Mouse (Mus musculus) liver, embryonic 13.5 days (tissue): ENCODE data around the gene Chmp5. TPM values are rescaled to one million over a fixed set of nuclear protein-coding genes. Genes with fewer than 3 reads are reported as not detected.

Experiments used
- ATAC-seq: fragments of 200-750 bp; cut with Nextera tagmentation; 2 replicates; pipeline ENCODE4 v1.8.0; 2017; ENCODE audit warnings: low read depth, mild to moderate bottlenecking, moderate number of reproducible peaks, moderate library complexity
- DNase-seq: peaks from one replicate; pipeline ENCODE4 v3.0.0; 2022
- H3K27ac ChIP-seq: fragments of 300-500 bp; sonication (generic); 2 replicates; pipeline ENCODE4 v1.5.1; 2015; ENCODE audit warnings: moderate library complexity, mild to moderate bottlenecking, inconsistent platforms
- H3K27me3 ChIP-seq: fragments of 300-500 bp; sonication (generic); 2 replicates; pipeline ENCODE4 v1.6.1; 2015; ENCODE audit warnings: mild to moderate bottlenecking, inconsistent platforms
- H3K36me3 ChIP-seq: fragments of 300-500 bp; sonication (generic); 2 replicates; pipeline ENCODE4 v1.6.1; 2015; ENCODE audit warnings: mild to moderate bottlenecking, inconsistent platforms
- H3K4me1 ChIP-seq: fragments of 300-500 bp; sonication (generic); replicated peaks from 2 replicates; pipeline ENCODE4 v1.6.1; 2015; ENCODE audit warnings: inconsistent platforms
- H3K4me2 ChIP-seq: fragments of 300-500 bp; sonication (generic); 2 replicates; pipeline ENCODE4 v1.6.1; 2015; ENCODE audit warnings: inconsistent platforms, mild to moderate bottlenecking, moderate library complexity
- H3K4me3 ChIP-seq: fragments of 300-500 bp; sonication (generic); replicated peaks from 2 replicates; pipeline ENCODE4 v1.5.1; 2015; ENCODE audit warnings: mild to moderate bottlenecking, inconsistent platforms
- H3K9ac ChIP-seq: fragments of 300-500 bp; sonication (generic); 2 replicates; pipeline ENCODE4 v1.6.1; 2015; ENCODE audit warnings: mild to moderate bottlenecking, inconsistent platforms
- H3K9me3 ChIP-seq: fragments of 300-500 bp; sonication (generic); replicated peaks from 2 replicates; pipeline ENCODE4 v1.6.1; 2016; ENCODE audit warnings: inconsistent platforms
- WGBS: fragments of 180-500 bp; shearing (Covaris S2); methylation state at CpG from one replicate; pipeline ENCODE4 v1.1.7; 2015; ENCODE audit not compliant: insufficient replicate concordance; 5-methylcytosine and 5-hydroxymethylcytosine counted together
- polyA plus RNA-seq: library from polyadenylated mRNA; unstranded; fragments of >200 nt; fragmentation: Nextera tagmentation; extraction: Ambion mirVana; gene quantifications from 2 replicates; pipeline ENCODE4 v1.2.1, GENCODE M21; 2015

The Chmp5 gene
- polyA plus RNA-seq, 1 experiment from 2014 or later = 48.7 TPM

DNA sequence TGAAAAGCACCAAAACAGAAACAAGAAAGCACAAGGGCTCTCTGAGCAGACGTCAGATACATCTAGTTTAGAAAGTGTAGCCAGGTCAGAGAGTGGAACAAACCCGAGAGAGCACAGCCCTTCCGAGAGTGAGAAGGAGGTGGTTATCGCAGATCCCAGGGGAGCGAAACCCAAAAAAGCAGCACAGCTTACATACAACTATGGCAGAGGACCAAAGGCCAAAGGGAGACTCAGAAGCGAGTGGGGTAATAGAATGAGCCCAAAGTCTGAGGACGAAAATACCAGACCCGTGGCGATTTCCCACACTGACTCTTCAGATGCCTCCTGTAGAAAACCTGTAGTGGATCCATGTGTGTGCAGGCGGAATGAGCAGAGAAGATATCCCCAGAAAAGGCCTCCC lies 28.4 kb downstream of the Chmp5 start:
- H3K4me3 ChIP-seq = no peak overlapping the region
- H3K4me2 ChIP-seq = no peak overlapping the region
- 87% methylated on average over 10 of the region's 10 CpGs for WGBS
- DNase-seq = no peak
- H3K27ac ChIP-seq = no peak overlapping the region
- H3K27me3 ChIP-seq = no peaks in the 10 kb centered on the region
- no peak overlapping the region; the same call in 1 of the 2 replicates for H3K9ac ChIP-seq
- no peaks in the 10 kb centered on the region for H3K9me3 ChIP-seq
- no peak for ATAC-seq
- peaks cover 79% of the 10 kb centered on the region for H3K36me3 ChIP-seq
- peaks cover 47% of the 10 kb centered on the region for H3K4me1 ChIP-seq

DNA sequence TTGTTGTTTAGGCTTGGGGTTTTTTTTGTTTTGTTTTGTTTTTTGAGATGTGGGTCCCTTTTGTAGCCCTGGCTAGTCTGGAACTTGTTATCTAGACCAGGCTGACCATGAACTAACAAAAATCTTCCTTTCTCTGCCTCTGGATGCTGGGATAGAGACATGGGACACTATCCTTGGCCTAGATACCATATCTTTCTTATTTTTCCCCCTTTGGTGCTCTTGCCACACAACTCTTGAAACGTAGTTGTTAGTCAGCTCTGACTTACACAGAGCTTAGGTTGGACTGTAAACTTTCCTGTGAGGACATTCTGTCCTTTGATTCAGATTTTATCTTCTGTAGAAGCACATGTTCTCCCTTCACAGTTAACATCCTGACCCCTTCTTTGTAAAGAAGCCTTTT lies 31.2 kb downstream of the Chmp5 start:
- no peak overlapping the region for H3K4me2 ChIP-seq
- H3K9ac ChIP-seq = no peak overlapping the region
- peaks cover 27% of the 10 kb centered on the region for H3K4me1 ChIP-seq
- no peak for DNase-seq
- no peak for ATAC-seq
- no peaks in the 10 kb centered on the region for H3K27me3 ChIP-seq
- peaks cover 89% of the 10 kb centered on the region for H3K36me3 ChIP-seq
- WGBS = 93% methylated on average over 1 of the region's 1 CpGs
- no peak overlapping the region for H3K4me3 ChIP-seq
- H3K9me3 ChIP-seq = no peaks in the 10 kb centered on the region
- H3K27ac ChIP-seq = no peak overlapping the region

DNA sequence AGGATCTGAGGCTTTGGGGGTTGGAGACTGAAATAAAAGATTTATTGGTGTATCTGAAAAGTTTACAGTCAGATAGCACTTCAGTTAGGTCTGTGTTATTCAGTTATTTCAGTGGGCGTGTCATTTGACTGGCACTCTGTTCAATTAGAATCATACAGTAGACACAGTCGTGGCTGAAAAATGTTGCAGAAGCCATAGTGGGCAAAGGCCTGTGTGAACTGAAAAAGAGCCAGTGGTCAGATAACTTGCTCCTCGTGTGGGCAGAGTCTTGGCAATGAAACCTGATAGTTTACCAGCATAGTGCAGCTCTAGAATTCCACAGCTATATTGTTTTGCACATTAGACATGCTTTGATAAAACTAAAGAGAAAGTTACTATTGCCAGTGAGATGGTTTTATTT lies 34.3 kb downstream of the Chmp5 start:
- Histone ChIP-seq H3K9ac (no peak overlapping the region), H3K4me3 (no peak overlapping the region), H3K27me3 (no peaks in the 10 kb centered on the region), H3K36me3 (peaks cover 93% of the 10 kb centered on the region), H3K27ac (no peak overlapping the region), H3K4me2 (no peak overlapping the region), H3K4me1 (peaks cover 7% of the 10 kb centered on the region; the same call in 1 of the 2 replicates), H3K9me3 (no peaks in the 10 kb centered on the region)
- DNase-seq (no peak), ATAC-seq (no peak)
- WGBS = 60% methylated on average over 3 of the region's 3 CpGs

DNA sequence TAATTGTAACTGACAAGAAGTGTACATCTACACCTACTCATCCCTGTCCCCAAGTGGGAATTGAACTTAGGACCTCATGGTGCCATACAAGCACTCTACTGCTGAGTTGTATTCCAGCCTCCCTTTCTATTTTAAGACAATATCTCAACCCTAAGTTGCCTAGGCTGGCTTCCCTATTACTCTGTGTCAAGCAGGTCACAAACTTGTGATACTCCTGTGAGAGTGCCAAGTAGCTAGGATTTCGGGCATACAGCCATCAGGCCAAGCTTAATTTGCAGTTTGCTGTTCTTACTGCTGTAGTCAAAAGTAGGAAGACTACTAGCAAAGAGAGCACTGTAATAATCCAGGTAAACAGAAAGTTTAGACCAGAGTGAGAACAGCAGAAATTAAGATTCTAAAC lies 35.5 kb downstream of the Chmp5 start:
- ATAC-seq (no peak), DNase-seq (no peak)
- H3K9me3 ChIP-seq = no peaks in the 10 kb centered on the region
- H3K4me3 ChIP-seq = no peak overlapping the region
- WGBS = 78% methylated on average over 1 of the region's 1 CpGs
- peaks cover 7% of the 10 kb centered on the region; the same call in 1 of the 2 replicates for H3K4me1 ChIP-seq
- H3K4me2 ChIP-seq = no peak overlapping the region
- H3K27ac ChIP-seq = no peak overlapping the region
- H3K27me3 ChIP-seq = no peaks in the 10 kb centered on the region
- H3K9ac ChIP-seq = no peak overlapping the region
- H3K36me3 ChIP-seq = peaks cover 91% of the 10 kb centered on the region

DNA sequence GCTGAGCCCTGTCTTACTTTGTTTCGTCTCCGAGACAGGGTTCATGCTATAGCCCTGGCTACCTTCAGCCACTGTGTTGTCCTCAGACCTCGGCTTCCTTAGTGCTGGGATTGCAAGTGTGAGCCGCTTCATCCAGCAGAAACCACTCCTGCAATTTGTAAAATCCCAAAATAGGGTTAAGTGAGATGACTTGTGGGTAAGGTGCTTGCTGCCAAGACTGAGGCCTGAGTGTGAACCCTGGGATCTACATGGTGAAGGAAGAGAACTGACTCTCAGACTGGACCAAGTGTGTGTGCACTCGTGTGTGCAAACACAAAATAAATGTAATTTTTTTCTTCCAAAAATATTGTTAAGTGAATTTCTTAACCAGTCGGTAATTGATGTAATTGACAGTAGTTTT lies 41.4 kb downstream of the Chmp5 start:
- Histone ChIP-seq H3K9me3 (no peaks in the 10 kb centered on the region), H3K4me1 (no peaks in the 10 kb centered on the region), H3K27ac (no peak overlapping the region), H3K9ac (no peak overlapping the region), H3K36me3 (peaks cover 96% of the 10 kb centered on the region), H3K4me2 (no peak overlapping the region), H3K27me3 (no peaks in the 10 kb centered on the region), H3K4me3 (no peak overlapping the region)
- DNase-seq (no peak), ATAC-seq (no peak)
- 84% methylated on average over 6 of the region's 6 CpGs for WGBS

DNA sequence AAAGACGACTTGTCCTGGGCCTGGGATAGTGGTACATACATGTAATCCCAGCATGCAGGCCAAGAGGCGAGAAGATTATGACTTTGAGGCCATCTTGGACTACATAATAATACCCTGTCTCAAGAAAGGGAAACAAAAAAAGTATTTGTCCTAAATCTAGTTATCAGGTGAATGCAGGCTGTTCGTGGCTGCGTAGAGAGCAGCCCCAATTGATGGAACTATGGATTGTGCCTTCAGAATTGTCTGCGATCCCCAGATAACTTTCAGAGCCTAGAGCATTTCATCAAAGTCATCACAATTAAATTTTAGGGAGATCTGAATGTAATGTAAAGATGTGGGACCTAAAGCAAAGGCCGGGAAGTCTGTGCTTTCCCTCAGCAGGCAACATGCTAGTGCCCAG lies 48.1 kb downstream of the Chmp5 start:
- Histone ChIP-seq H3K36me3 (peaks cover 96% of the 10 kb centered on the region), H3K4me3 (no peak overlapping the region), H3K9me3 (no peaks in the 10 kb centered on the region), H3K27me3 (no peaks in the 10 kb centered on the region), H3K4me2 (no peak overlapping the region), H3K9ac (no peak overlapping the region), H3K4me1 (peaks cover 34% of the 10 kb centered on the region), H3K27ac (peak overlapping the region; percentile 8; the same call in 1 of the 2 replicates)
- WGBS = 68% methylated on average over 6 of the region's 6 CpGs
- DNase-seq (peak; percentile 11), ATAC-seq (peak; percentile 43)

DNA sequence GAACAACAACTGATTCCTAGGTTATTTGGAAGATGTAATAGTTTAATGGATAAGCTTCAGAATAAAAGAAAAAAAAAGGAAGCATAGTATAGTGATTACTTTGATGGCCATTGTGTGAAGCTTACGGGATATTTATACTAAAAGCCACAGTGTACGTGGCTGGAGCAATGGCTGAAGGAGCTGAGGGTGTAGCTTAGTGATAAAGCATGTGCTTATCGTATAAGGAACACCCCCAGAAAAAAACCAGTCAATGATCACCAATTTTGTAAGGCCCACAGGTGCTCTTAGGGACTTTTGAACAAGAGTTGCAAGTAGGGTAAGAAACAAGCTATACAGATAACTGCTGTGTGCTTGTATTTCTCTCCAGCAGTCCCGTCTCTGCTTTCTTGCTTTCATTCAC lies 49.7 kb downstream of the Chmp5 start:
- peak; percentile 78 for ATAC-seq
- WGBS = 50% methylated on average over 4 of the region's 4 CpGs
- H3K4me2 ChIP-seq = no peak overlapping the region

DNA sequence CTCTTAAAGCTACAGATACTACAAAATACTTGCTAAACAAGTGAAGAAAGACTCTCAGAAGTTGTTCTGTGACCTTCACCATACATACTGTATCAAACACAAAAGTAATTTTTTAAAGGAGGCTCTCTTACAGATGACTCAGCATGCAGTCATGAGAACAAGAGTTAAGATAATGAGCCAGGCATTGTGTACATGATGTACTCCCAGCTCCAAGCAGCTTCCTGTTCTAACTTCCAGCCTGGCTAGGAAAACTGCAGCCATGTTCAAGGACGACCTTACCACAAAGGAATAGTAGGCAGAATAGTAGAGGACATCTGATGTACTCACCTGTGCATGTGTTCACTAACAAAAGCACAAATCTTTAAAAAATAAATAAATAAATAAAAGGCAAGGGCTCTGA lies 52.1 kb downstream of the Chmp5 start:
- Histone ChIP-seq H3K27me3 (no peaks in the 10 kb centered on the region), H3K4me2 (no peak overlapping the region), H3K9ac (no peak overlapping the region), H3K4me1 (peaks cover 31% of the 10 kb centered on the region), H3K27ac (no peak overlapping the region), H3K4me3 (no peak overlapping the region), H3K9me3 (no peaks in the 10 kb centered on the region), H3K36me3 (peaks cover 94% of the 10 kb centered on the region)
- DNase-seq = no peak
- no peak for ATAC-seq
- 68% methylated on average over 1 of the region's 1 CpGs for WGBS

More for the DNA sequence above, 49.7 kb downstream of the Chmp5 start:
- H3K27me3 ChIP-seq = no peaks in the 10 kb centered on the region
- H3K9ac ChIP-seq = no peak overlapping the region
- peaks cover 34% of the 10 kb centered on the region for H3K4me1 ChIP-seq
- H3K36me3 ChIP-seq = peaks cover 95% of the 10 kb centered on the region
- DNase-seq = peak; percentile 8
- H3K9me3 ChIP-seq = no peaks in the 10 kb centered on the region
- H3K4me3 ChIP-seq = no peak overlapping the region
- H3K27ac ChIP-seq = 0 out of 2 replicates have a peak overlapping the region, but pooled peaks have one; percentile 8

DNA sequence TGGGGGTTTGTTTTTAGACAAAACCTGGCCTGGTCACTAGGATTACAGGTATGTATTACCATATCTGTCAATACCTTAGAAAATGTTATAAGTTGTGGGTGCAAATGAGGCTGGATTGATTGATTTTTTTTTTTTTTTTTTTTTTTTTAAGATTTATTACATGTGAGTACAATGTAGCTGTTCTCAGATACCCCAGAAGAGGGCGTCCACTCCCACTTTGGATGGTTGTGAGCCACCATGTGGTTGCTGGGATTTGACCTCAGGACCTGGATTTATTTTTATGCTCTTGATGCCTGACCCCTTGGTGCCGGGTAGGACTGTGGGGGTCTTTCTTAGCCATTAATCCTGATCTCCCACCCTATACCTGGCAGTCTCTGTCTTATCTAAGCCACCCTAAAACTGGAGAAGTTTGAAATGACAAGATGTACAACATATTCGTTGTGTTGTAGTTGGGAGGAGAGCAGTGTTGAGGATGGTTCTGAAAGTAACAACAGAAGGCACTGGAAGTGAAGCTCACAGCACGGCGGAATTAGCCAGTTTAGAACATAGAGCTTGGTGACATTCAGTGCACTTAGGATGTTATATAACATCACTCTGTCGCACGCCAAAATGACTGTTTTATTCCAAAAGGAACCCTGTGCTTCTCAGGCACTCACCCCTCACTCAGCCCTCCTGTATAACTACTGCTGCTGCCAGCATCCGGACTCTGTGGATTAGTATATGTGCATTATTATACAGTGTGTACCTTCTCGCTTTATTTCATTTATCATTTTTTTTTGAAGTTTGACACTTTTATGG lies 52.8 kb downstream of the Chmp5 start:
- ATAC-seq = no peak
- H3K4me3 ChIP-seq = no peak overlapping the region
- peaks cover 25% of the 10 kb centered on the region for H3K4me1 ChIP-seq
- H3K36me3 ChIP-seq = peaks cover 90% of the 10 kb centered on the region
- no peaks in the 10 kb centered on the region for H3K9me3 ChIP-seq
- no peak overlapping the region for H3K4me2 ChIP-seq
- no peak overlapping the region for H3K27ac ChIP-seq
- WGBS = 85% methylated on average over 9 of the region's 9 CpGs
- no peak for DNase-seq
- no peaks in the 10 kb centered on the region for H3K27me3 ChIP-seq
- no peak overlapping the region for H3K9ac ChIP-seq

DNA sequence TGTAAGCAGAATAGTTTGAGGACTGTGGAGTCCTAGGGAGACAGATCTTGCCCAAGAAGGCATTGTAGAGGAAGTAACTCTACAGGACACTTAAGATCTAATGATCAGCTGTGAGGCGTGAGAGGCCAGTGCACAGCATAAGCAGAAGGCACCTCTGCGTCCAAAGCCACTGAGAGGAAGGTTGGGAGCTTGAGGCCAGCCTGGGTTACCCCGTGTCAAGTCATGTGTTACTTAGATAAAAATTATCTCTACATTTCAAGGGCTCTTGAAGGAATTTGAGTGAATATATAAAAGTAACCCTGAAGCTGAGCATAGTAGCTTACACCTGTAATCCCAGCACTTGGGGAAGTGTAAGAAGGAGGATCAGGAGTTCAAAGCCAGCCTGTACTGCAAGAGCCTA lies 65.1 kb downstream of the Chmp5 start:
- Histone ChIP-seq H3K27me3 (no peaks in the 10 kb centered on the region), H3K9ac (peak overlapping the region; percentile 36; the same call in 1 of the 2 replicates), H3K9me3 (no peaks in the 10 kb centered on the region), H3K4me1 (peaks cover 24% of the 10 kb centered on the region), H3K27ac (peak overlapping the region; percentile 37), H3K4me2 (peak overlapping the region; percentile 2; the same call in 1 of the 2 replicates), H3K36me3 (peaks cover 89% of the 10 kb centered on the region), H3K4me3 (no peak overlapping the region)
- DNase-seq (peak; percentile 37), ATAC-seq (peak; percentile 89)
- 23% methylated on average over 3 of the region's 3 CpGs for WGBS
